Mouse (Mus musculus) frontal cortex, postnatal 36 days (tissue): Measurements from ENCODE around the gene Gm12888.
"Not testable (repeated sequence)": the region's sequence is repeated elsewhere in the genome, so short reads cannot be mapped to it uniquely, and the experiment has no call there.

Experiments used
- DNase-seq, 2 experiments: peaks; one replicate each; pipeline ENCODE4 v3.0.0; 2022; ENCODE audit warnings: low spot score in 2 of 2

Gene Gm12888

GRCm38 (mm10) chr4:121324817-121325216 is at the start of gene Gm12888:
Gene Gm12888 (minus strand): TSS chr4:121324917.
- not testable (repeated sequence) for DNase-seq
